Mouse (Mus musculus) heart, adult 2 months (tissue): Measurements from ENCODE around the gene Nek6.

Source experiments
- EP300 ChIP-seq: fragments of 200-500 bp; IDR thresholded peaks from 2 replicates; pipeline ENCODE4 v1.6.1; 2011; ENCODE audit warnings: low read depth, low read length, control low read depth; ENCODE audit not compliant: insufficient read depth
- POLR2A ChIP-seq: fragments of 200-500 bp; IDR thresholded peaks from 2 replicates; pipeline ENCODE4 v1.6.1; 2011; ENCODE audit warnings: mild to moderate bottlenecking, low read depth, low read length, control low read depth; ENCODE audit not compliant: insufficient read depth

- TF ChIP-seq EP300 (no peak), POLR2A (no peak)
Measured at GRCm38 (mm10) chr2:38594874-38595273, 83.4 kb downstream of the Nek6 start.
